In genomic region chr12:103670344-103670743, GRCm38 (mm10) we compare ENCODE assay signal across 13 mouse cellular contexts. TPM values are rescaled to one million over a fixed set of nuclear protein-coding genes. Genes with fewer than 3 reads are reported as not detected.
DNase-seq lines count a peak whose midpoint lies in the region; ATAC-seq and TF ChIP-seq lines count a peak whose summit lies in the region.
"Had no signal": no experiment of that assay in that cellular context is flagged by ENCODE, and none has a peak within 500 bp of the region (broad histone marks: within the 10 kb centered on the region; RNA-seq: fewer than 3 reads in every experiment).

No protein-coding gene starts in this region.

- 80% methylated on average over 5 of the region's 5 CpGs for WGBS in heart, embryonic 11.5 days (ENCODE audit: insufficient replicate concordance)
- 77% methylated on average over 5 of the region's 5 CpGs for WGBS in intestine, embryonic 15.5 days
- 59% methylated on average over 5 of the region's 5 CpGs for WGBS in stomach, postnatal 0 days

- no peak for TF ChIP-seq CTCF in stomach, postnatal 0 days (IDR thresholded peaks at IDR 0.05; ENCODE audit: low read depth)

- no peaks in the 10 kb centered on the region for H3K27me3 ChIP-seq in heart, embryonic 11.5 days (ENCODE audit: control insufficient read depth, insufficient read depth, low read length)
- no peaks in the 10 kb centered on the region for H3K27me3 ChIP-seq in intestine, embryonic 15.5 days (replicated peaks)
- no peaks in the 10 kb centered on the region for H3K27me3 ChIP-seq in stomach, postnatal 0 days (ENCODE audit: control insufficient read depth, insufficient read depth, low read length)
- H3K27me3 ChIP-seq: midbrain, embryonic 13.5 days had no signal

- no peaks in the 10 kb centered on the region for H3K36me3 ChIP-seq in heart, embryonic 11.5 days (ENCODE audit: control insufficient read depth, insufficient read depth, low read length)
- H3K36me3 ChIP-seq in intestine, embryonic 15.5 days = no peaks in the 10 kb centered on the region
- no peaks in the 10 kb centered on the region for H3K36me3 ChIP-seq in stomach, postnatal 0 days (ENCODE audit: control insufficient read depth, insufficient read depth, low read length)
- H3K36me3 ChIP-seq: midbrain, embryonic 13.5 days had no signal

- DNase-seq in heart, adult 18-20 months = peak; percentile 9 to 25
- DNase-seq in frontal cortex, postnatal 14 days (ENCODE audit: low spot score in 2 of 2) = peak; percentile 14 to 17
- peak; percentile 14 to 25 for DNase-seq in layer of hippocampus, postnatal 25 days (ENCODE audit: extremely low spot score in 1 of 2, low spot score in 1 of 2)
- peak; percentile 46 for DNase-seq in lung, postnatal 36 days
- DNase-seq in stomach, postnatal 0 days (ENCODE audit: low spot score) = no peak
- DNase-seq in adrenal gland, postnatal 4 days (ENCODE audit: low spot score in 2 of 2) = no peak
- DNase-seq: heart, postnatal 36 days had no signal

- H3K4me2 ChIP-seq in heart, embryonic 11.5 days = no peak overlapping the region
- H3K4me2 ChIP-seq in intestine, embryonic 15.5 days (replicated peaks) = no peak overlapping the region
- no peak overlapping the region; the same call in 1 of the 2 replicates for H3K4me2 ChIP-seq in stomach, postnatal 0 days (replicated peaks; ENCODE audit: low read depth)
- H3K4me2 ChIP-seq: midbrain, embryonic 13.5 days had no signal

- no peaks in the 10 kb centered on the region; the same call in 1 of the 2 replicates for H3K4me1 ChIP-seq in heart, embryonic 11.5 days (ENCODE audit: control insufficient read depth, insufficient read depth, low read length)
- 0 out of 2 replicates have a peak, but pooled peaks cover 2% of the 10 kb centered on the region for H3K4me1 ChIP-seq in intestine, embryonic 15.5 days (replicated peaks)
- no peaks in the 10 kb centered on the region for H3K4me1 ChIP-seq in stomach, postnatal 0 days (replicated peaks; ENCODE audit: control insufficient read depth, insufficient read depth)
- H3K4me1 ChIP-seq: midbrain, embryonic 13.5 days had no signal

- no peak for ATAC-seq in heart, embryonic 11.5 days (replicated peaks; ENCODE audit: insufficient number of reproducible peaks, low FRiP score, low TSS enrichment)
- ATAC-seq in intestine, embryonic 15.5 days = no peak
- no peak for ATAC-seq in stomach, postnatal 0 days (ENCODE audit: low FRiP score, low TSS enrichment)
- ATAC-seq: midbrain, embryonic 13.5 days had no signal

- H3K27ac ChIP-seq in heart, embryonic 11.5 days (ENCODE audit: low read depth, low read length) = no peak overlapping the region
- H3K27ac ChIP-seq in intestine, embryonic 15.5 days = no peak overlapping the region
- H3K27ac ChIP-seq in stomach, postnatal 0 days (replicated peaks) = no peak overlapping the region
- H3K27ac ChIP-seq: midbrain, embryonic 13.5 days had no signal

- TF ChIP-seq EP300 in stomach, postnatal 0 days (optimal IDR thresholded peaks at IDR 0.05) = no peak

- H3K9ac ChIP-seq in heart, embryonic 11.5 days (ENCODE audit: low read depth, low read length) = no peak overlapping the region
- no peak overlapping the region for H3K9ac ChIP-seq in intestine, embryonic 15.5 days
- no peak overlapping the region for H3K9ac ChIP-seq in stomach, postnatal 0 days (ENCODE audit: low read length)
- H3K9ac ChIP-seq: midbrain, embryonic 13.5 days had no signal

- H3K9me3 ChIP-seq in heart, embryonic 11.5 days (replicated peaks; ENCODE audit: control insufficient read depth, low read length) = no peaks in the 10 kb centered on the region
- H3K9me3 ChIP-seq in intestine, embryonic 15.5 days = no peaks in the 10 kb centered on the region
- no peaks in the 10 kb centered on the region for H3K9me3 ChIP-seq in stomach, postnatal 0 days (ENCODE audit: control insufficient read depth, low read length)

- H3K4me3 ChIP-seq in heart, embryonic 11.5 days (ENCODE audit: low read depth, low read length) = no peak overlapping the region
- H3K4me3 ChIP-seq in intestine, embryonic 15.5 days (replicated peaks) = no peak overlapping the region
- H3K4me3 ChIP-seq in stomach, postnatal 0 days (ENCODE audit: low read depth, low read length) = no peak overlapping the region
- H3K4me3 ChIP-seq: midbrain, embryonic 13.5 days had no signal

RNA-seq across cellular contexts. Expression of gene Serpina16, which starts 5.6 kb away (rescaled TPM):
- total RNA-seq in heart, adult 18-20 months (2021) = not detected
- not detected in 2 replicates for polyA plus RNA-seq in heart, embryonic 11.5 days (2014; fragmentation: Nextera tagmentation; extraction: Ambion mirVana)
- total RNA-seq in layer of hippocampus, postnatal 25 days (2021) = not detected
- 0.30 and 0.56 TPM in 2 replicates for polyA plus RNA-seq in intestine, embryonic 15.5 days (2015; fragmentation: Nextera tagmentation; extraction: Ambion mirVana)
- polyA plus RNA-seq in stomach, postnatal 0 days (2015; fragmentation: Nextera tagmentation; extraction: Ambion mirVana) = not detected in 2 replicates
- total RNA-seq in adrenal gland, postnatal 4 days (2021) = not detected
- total RNA-seq: heart, postnatal 36 days had no signal
- polyA plus RNA-seq: limb, embryonic 11.5 days; midbrain, embryonic 13.5 days; small intestine, adult 2 months; urinary bladder, adult 2 months had no signal

RNA-seq across cellular contexts. Expression of gene Serpina6, which starts 13.3 kb away (rescaled TPM):
- total RNA-seq in heart, adult 18-20 months (2021) = not detected
- polyA plus RNA-seq in heart, embryonic 11.5 days (2014; fragmentation: Nextera tagmentation; extraction: Ambion mirVana) = 3.3 and 18.3 TPM in 2 replicates
- total RNA-seq in layer of hippocampus, postnatal 25 days (2021) = not detected
- 96.8 and 146 TPM in 2 replicates for polyA plus RNA-seq in intestine, embryonic 15.5 days (2015; fragmentation: Nextera tagmentation; extraction: Ambion mirVana)
- 0.22 TPM in 1 of 2 replicates, not detected in the other for polyA plus RNA-seq in stomach, postnatal 0 days (2015; fragmentation: Nextera tagmentation; extraction: Ambion mirVana)
- 1 to 10 TPM in 1 of 2 experiments, under 1 TPM in 1; 0.76 to 3.0 TPM for total RNA-seq in adrenal gland, postnatal 4 days (2021)
- total RNA-seq: heart, postnatal 36 days had no signal
- polyA plus RNA-seq: small intestine, adult 2 months; urinary bladder, adult 2 months had no signal

RNA-seq across cellular contexts. Expression of gene Serpina1f, which starts 25.0 kb away (rescaled TPM):
- not detected for total RNA-seq in heart, adult 18-20 months (2021)
- polyA plus RNA-seq in heart, embryonic 11.5 days (2014; fragmentation: Nextera tagmentation; extraction: Ambion mirVana) = not detected in 2 replicates
- not detected for total RNA-seq in layer of hippocampus, postnatal 25 days (2021)
- not detected in 2 replicates for polyA plus RNA-seq in intestine, embryonic 15.5 days (2015; fragmentation: Nextera tagmentation; extraction: Ambion mirVana)
- not detected in 2 replicates for polyA plus RNA-seq in stomach, postnatal 0 days (2015; fragmentation: Nextera tagmentation; extraction: Ambion mirVana)
- total RNA-seq in adrenal gland, postnatal 4 days (2021) = not detected
- total RNA-seq: heart, postnatal 36 days had no signal
- polyA plus RNA-seq: limb, embryonic 11.5 days; midbrain, embryonic 13.5 days; urinary bladder, adult 2 months had no signal

RNA-seq across cellular contexts. Expression of gene Serpina10, which starts 39.1 kb away (rescaled TPM):
- total RNA-seq in heart, adult 18-20 months (2021) = under 1 TPM in 1 of 2 experiments, not detected in 1; 0.26 TPM
- 0.21 TPM in 1 of 2 replicates, not detected in the other for polyA plus RNA-seq in heart, embryonic 11.5 days (2014; fragmentation: Nextera tagmentation; extraction: Ambion mirVana)
- not detected for total RNA-seq in layer of hippocampus, postnatal 25 days (2021)
- polyA plus RNA-seq in intestine, embryonic 15.5 days (2015; fragmentation: Nextera tagmentation; extraction: Ambion mirVana) = 1.8 and 2.3 TPM in 2 replicates
- 0.10 and 0.13 TPM in 2 replicates for polyA plus RNA-seq in stomach, postnatal 0 days (2015; fragmentation: Nextera tagmentation; extraction: Ambion mirVana)
- total RNA-seq in adrenal gland, postnatal 4 days (2021) = 10 to 100 TPM in 1 of 2 experiments, 1 to 10 TPM in 1; 1.5 to 11.8 TPM
- total RNA-seq: heart, postnatal 36 days had no signal
- polyA plus RNA-seq: midbrain, embryonic 13.5 days; small intestine, adult 2 months; urinary bladder, adult 2 months had no signal

Comparison
In these comparisons a context has a peak if more than half of its experiments do, and no peak if none do; other contexts are left out.
1. DNase-seq: peak in heart, adult 18-20 months (2 of 2), frontal cortex, postnatal 14 days (2 of 2), layer of hippocampus, postnatal 25 days (2 of 2) and lung, postnatal 36 days (single experiment); none in stomach, postnatal 0 days (single experiment) and adrenal gland, postnatal 4 days (0 of 2).